Mouse (Mus musculus) midbrain, embryonic 14.5 days (tissue): ENCODE results near the gene Hyal2. TPM values are rescaled to one million over a fixed set of nuclear protein-coding genes. Genes with fewer than 3 reads are reported as not detected.
"Not testable (repeated sequence)": the region's sequence is repeated elsewhere in the genome, so short reads cannot be mapped to it uniquely, and the experiment has no call there.

ENCODE experiments used
- ATAC-seq: fragments of 200-750 bp; cut with Nextera tagmentation; 2 replicates; pipeline ENCODE4 v1.8.0; 2017; ENCODE audit warnings: moderate number of reproducible peaks, moderate library complexity; ENCODE audit not compliant: low FRiP score, low TSS enrichment
- DNase-seq: peaks from one replicate; pipeline ENCODE4 v3.0.0-alpha.2; 2015
- H3K27ac ChIP-seq: fragments of 300-500 bp; sonication (generic); replicated peaks from 2 replicates; pipeline ENCODE4 v1.5.1; 2014; ENCODE audit warnings: mild to moderate bottlenecking, low read depth, low read length, moderate library complexity
- H3K27me3 ChIP-seq: fragments of 300-500 bp; sonication (generic); 2 replicates; pipeline ENCODE4 v1.6.1; 2014; ENCODE audit warnings: low read length, control low read depth, mixed read lengths; ENCODE audit not compliant: control insufficient read depth, insufficient read depth
- H3K36me3 ChIP-seq: fragments of 300-500 bp; sonication (generic); 2 replicates; pipeline ENCODE4 v1.6.1; 2014; ENCODE audit warnings: low read length, control low read depth; ENCODE audit not compliant: control insufficient read depth, insufficient read depth
- H3K4me1 ChIP-seq: fragments of 300-500 bp; sonication (generic); 2 replicates; pipeline ENCODE4 v1.6.1; 2014; ENCODE audit warnings: mild to moderate bottlenecking, antibody characterized with exemption, low read length, control low read depth; ENCODE audit not compliant: control insufficient read depth, insufficient read depth
- H3K4me2 ChIP-seq: fragments of 300-500 bp; sonication (generic); 2 replicates; pipeline ENCODE4 v1.6.1; 2014; ENCODE audit warnings: mild to moderate bottlenecking, low read length, moderate library complexity
- H3K4me3 ChIP-seq: fragments of 300-500 bp; sonication (generic); replicated peaks from 2 replicates; pipeline ENCODE4 v1.5.1; 2014; ENCODE audit warnings: low read depth, low read length
- H3K9ac ChIP-seq: fragments of 300-500 bp; sonication (generic); replicated peaks from 2 replicates; pipeline ENCODE4 v1.6.1; 2014; ENCODE audit warnings: mild to moderate bottlenecking, low read length, moderate library complexity
- H3K9me3 ChIP-seq: fragments of 300-500 bp; sonication (generic); 2 replicates; pipeline ENCODE4 v1.6.1; 2016; ENCODE audit warnings: low read length, control low read depth, mixed read lengths; ENCODE audit not compliant: control insufficient read depth
- WGBS: fragments of 180-500 bp; shearing (Covaris S2); extraction: QIAGEN DNeasy Blood & Tissue Kit; methylation state at CpG from one replicate; pipeline ENCODE4 v1.1.7; 2014; 5-methylcytosine and 5-hydroxymethylcytosine counted together
- polyA plus RNA-seq: library from polyadenylated mRNA; unstranded; fragments of >200 nt; fragmentation: Nextera tagmentation; extraction: Ambion mirVana; gene quantifications from 2 replicates; pipeline ENCODE4 v1.2.1, GENCODE M21; 2014

Hyal2 gene
- polyA plus RNA-seq, 1 experiment from 2014 or later, result 97.7 TPM

GRCm38 (mm10) chr9:107569270-107569669 lies 1.5 kb downstream of the Hyal2 start:
- Histone ChIP-seq H3K4me1 (peaks cover 32% of the 10 kb centered on the region), H3K27ac (peak overlapping the region; percentile 88)
- ATAC-seq, result peak; percentile 54

GRCm38 (mm10) chr9:107570016-107570415 lies 2.3 kb downstream of the Hyal2 start:
- peaks cover 32% of the 10 kb centered on the region for H3K4me1 ChIP-seq
- H3K9ac ChIP-seq, result peak overlapping the region; percentile 80
- no peaks in the 10 kb centered on the region for H3K9me3 ChIP-seq
- peak overlapping the region; percentile 85 for H3K4me3 ChIP-seq
- WGBS, result 46% methylated on average over 13 of the region's 13 CpGs
- H3K36me3 ChIP-seq, result peaks cover 57% of the 10 kb centered on the region
- DNase-seq (no peak), ATAC-seq (no peak)
- no peaks in the 10 kb centered on the region for H3K27me3 ChIP-seq
- peak overlapping the region; percentile 83 for H3K4me2 ChIP-seq
- H3K27ac ChIP-seq, result peak overlapping the region; percentile 88

More at GRCm38 (mm10) chr9:107569270-107569669, 1.5 kb downstream of the Hyal2 start:
- Histone ChIP-seq H3K9ac (peak overlapping the region; percentile 80), H3K36me3 (peaks cover 57% of the 10 kb centered on the region), H3K9me3 (no peaks in the 10 kb centered on the region), H3K27me3 (no peaks in the 10 kb centered on the region), H3K4me3 (peak overlapping the region; percentile 85), H3K4me2 (peak overlapping the region; percentile 83)
- WGBS, result under 1% methylated on average over 23 of the region's 23 CpGs
- DNase-seq, result no peak

- H3K4me3 ChIP-seq, result peak overlapping the region; percentile 85
- H3K9me3 ChIP-seq, result no peaks in the 10 kb centered on the region
- peak overlapping the region; percentile 83 for H3K4me2 ChIP-seq
- H3K27ac ChIP-seq, result no peak overlapping the region
- no peaks in the 10 kb centered on the region for H3K27me3 ChIP-seq
- DNase-seq, result no peak
- H3K4me1 ChIP-seq, result peaks cover 32% of the 10 kb centered on the region
- H3K36me3 ChIP-seq, result peaks cover 49% of the 10 kb centered on the region
- H3K9ac ChIP-seq, result peak overlapping the region; percentile 80
- no peak for ATAC-seq
- 94% methylated on average over 21 of the region's 21 CpGs for WGBS
These were observed 3.1 kb downstream of the Hyal2 start for GRCm38 (mm10) chr9:107570845-107571244.

GRCm38 (mm10) chr9:107571534-107572326 lies 4.0 kb downstream of the Hyal2 start:
- Histone ChIP-seq H3K4me2 (peak overlapping the region; percentile 83), H3K9me3 (no peaks in the 10 kb centered on the region), H3K9ac (no peak overlapping the region), H3K4me3 (no peak overlapping the region), H3K27ac (no peak overlapping the region), H3K36me3 (peaks cover 41% of the 10 kb centered on the region), H3K4me1 (peaks cover 32% of the 10 kb centered on the region), H3K27me3 (no peaks in the 10 kb centered on the region)
- WGBS, result 95% methylated on average over 22 of the region's 22 CpGs
- DNase-seq (no peak), ATAC-seq (no peak)

GRCm38 (mm10) chr9:107572327-107572662 lies 4.5 kb downstream of the Hyal2 start:
- ATAC-seq, result no peak
- H3K4me3 ChIP-seq, result no peak overlapping the region
- no peak overlapping the region for H3K9ac ChIP-seq
- no peaks in the 10 kb centered on the region for H3K27me3 ChIP-seq
- DNase-seq, result no peak
- H3K27ac ChIP-seq, result no peak overlapping the region
- H3K4me1 ChIP-seq, result peaks cover 36% of the 10 kb centered on the region
- peaks cover 41% of the 10 kb centered on the region for H3K36me3 ChIP-seq
- no peak overlapping the region for H3K4me2 ChIP-seq
- WGBS, result 100% methylated on average over 2 of the region's 2 CpGs
- H3K9me3 ChIP-seq, result no peaks in the 10 kb centered on the region

- 81% methylated on average over 6 of the region's 6 CpGs for WGBS
- H3K27me3 ChIP-seq, DNase-seq, H3K4me2 ChIP-seq, H3K9ac ChIP-seq, H3K4me3 ChIP-seq, H3K9me3 ChIP-seq, ATAC-seq, H3K27ac ChIP-seq: not testable (repeated sequence)
- Histone ChIP-seq H3K36me3 (peaks cover 41% of the 10 kb centered on the region), H3K4me1 (peaks cover 25% of the 10 kb centered on the region)
These were observed 6.0 kb downstream of the Hyal2 start for GRCm38 (mm10) chr9:107573774-107574173.

GRCm38 (mm10) chr9:107575579-107576356 lies 8.0 kb downstream of the Hyal2 start:
- H3K36me3 ChIP-seq, result peaks cover 36% of the 10 kb centered on the region
- peaks cover 22% of the 10 kb centered on the region for H3K4me1 ChIP-seq
- H3K27ac ChIP-seq, result 0 out of 2 replicates have a peak overlapping the region, but pooled peaks have one; percentile 41
- DNase-seq (no peak), ATAC-seq (no peak)
- 89% methylated on average over 14 of the region's 14 CpGs for WGBS
- H3K4me3 ChIP-seq, result no peak overlapping the region
- no peak overlapping the region for H3K9ac ChIP-seq
- no peaks in the 10 kb centered on the region for H3K9me3 ChIP-seq
- H3K4me2 ChIP-seq, result no peak overlapping the region
- H3K27me3 ChIP-seq, result no peaks in the 10 kb centered on the region

GRCm38 (mm10) chr9:107576357-107577107 lies 8.8 kb downstream of the Hyal2 start, which contains the start of gene Hyal1:
TSS of gene Hyal1 (plus strand) at chr9:107576927.
- ATAC-seq, result peak; percentile 29
- peaks cover 20% of the 10 kb centered on the region for H3K4me1 ChIP-seq

More at GRCm38 (mm10) chr9:107576357-107577107, 8.8 kb downstream of the Hyal2 start, which contains the start of gene Hyal1:
- Histone ChIP-seq H3K9me3 (no peaks in the 10 kb centered on the region), H3K4me3 (peak within 1 kb of the TSS; percentile 21), H3K36me3 (peaks cover 29% of the 10 kb centered on the region), H3K27me3 (no peaks in the 10 kb centered on the region), H3K9ac (no peak within 1 kb of the TSS; the same call in 1 of the 2 replicates), H3K27ac (peak within 1 kb of the TSS; percentile 41; the same call in 1 of the 2 replicates), H3K4me2 (peak within 1 kb of the TSS; percentile 42)
- DNase-seq, result peak; percentile 76
- WGBS, result 27% methylated on average over 16 of the region's 16 CpGs
